Mouse (Mus musculus) intestine, embryonic 15.5 days (tissue): Measurements from ENCODE around the gene Cdc14b. TPM values are rescaled to one million over a fixed set of nuclear protein-coding genes. Genes with fewer than 3 reads are reported as not detected.

Experiments used
- ATAC-seq: fragments of 200-750 bp; cut with Nextera tagmentation; 2 replicates; pipeline ENCODE4 v1.8.0; 2017; ENCODE audit warnings: moderate TSS enrichment, moderate library complexity
- H3K27ac ChIP-seq: fragments of 300-500 bp; sonication (generic); 2 replicates; pipeline ENCODE4 v1.5.1; 2015; ENCODE audit warnings: mild to moderate bottlenecking, inconsistent platforms
- H3K27me3 ChIP-seq: fragments of 300-500 bp; sonication (generic); replicated peaks from 2 replicates; pipeline ENCODE4 v1.6.1; 2015; ENCODE audit warnings: inconsistent platforms
- H3K36me3 ChIP-seq: fragments of 300-500 bp; sonication (generic); 2 replicates; pipeline ENCODE4 v1.6.1; 2015; ENCODE audit warnings: inconsistent platforms
- H3K4me1 ChIP-seq: fragments of 300-500 bp; sonication (generic); replicated peaks from 2 replicates; pipeline ENCODE4 v1.6.1; 2015; ENCODE audit warnings: inconsistent platforms
- H3K4me2 ChIP-seq: fragments of 300-500 bp; sonication (generic); replicated peaks from 2 replicates; pipeline ENCODE4 v1.6.1; 2015; ENCODE audit warnings: mild to moderate bottlenecking, inconsistent platforms
- H3K4me3 ChIP-seq: fragments of 300-500 bp; sonication (generic); replicated peaks from 2 replicates; pipeline ENCODE4 v1.5.1; 2015; ENCODE audit warnings: inconsistent platforms
- H3K9ac ChIP-seq: fragments of 300-500 bp; sonication (generic); 2 replicates; pipeline ENCODE4 v1.6.1; 2015; ENCODE audit warnings: inconsistent platforms
- H3K9me3 ChIP-seq: fragments of 300-500 bp; sonication (generic); 2 replicates; pipeline ENCODE4 v1.6.1; 2016; ENCODE audit warnings: inconsistent platforms
- whole genome bisulfite sequencing: fragments of 180-500 bp; shearing (Covaris S2); methylation state at CpG from one replicate; pipeline ENCODE4 v1.1.7; 2015; 5-methylcytosine and 5-hydroxymethylcytosine counted together
- polyA plus RNA-seq: library from polyadenylated mRNA; unstranded; fragments of >200 nt; fragmentation: Nextera tagmentation; extraction: Ambion mirVana; gene quantifications from 2 replicates; pipeline ENCODE4 v1.2.1, GENCODE M21; 2015

Gene Cdc14b
- polyA plus RNA-seq, 1 experiment from 2014 or later, result 17.5 TPM

DNA sequence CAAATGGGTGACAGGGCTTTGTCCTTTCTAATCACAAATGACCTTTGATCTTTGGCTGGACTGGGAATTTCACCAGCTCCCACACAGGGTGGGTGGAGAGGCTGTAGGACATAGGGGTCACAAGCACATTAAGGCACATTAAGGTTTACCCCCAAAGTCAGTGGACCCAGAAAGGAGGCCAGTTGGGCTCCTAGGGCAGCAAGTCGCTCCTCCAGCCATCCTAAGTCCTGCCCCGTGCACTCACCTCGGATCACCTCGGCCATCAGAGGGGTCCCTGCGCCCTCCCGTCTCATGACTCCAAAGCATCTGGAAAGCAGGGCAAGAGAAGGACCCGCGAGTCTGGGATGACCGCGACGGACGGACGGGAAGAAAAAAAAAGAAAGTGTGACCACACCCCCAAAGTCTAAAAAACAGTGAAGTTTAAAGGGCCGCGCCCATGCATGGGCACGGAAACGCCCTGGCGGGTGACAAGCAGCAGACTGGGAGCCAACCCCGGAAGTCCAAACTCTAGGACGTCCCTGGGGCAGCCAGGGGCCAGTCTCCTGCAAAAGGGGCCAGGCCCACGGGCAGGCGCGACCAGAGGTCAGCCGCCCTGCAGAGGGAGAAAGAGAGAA lies 26.8 kb downstream of the Cdc14b start:
- no peaks in the 10 kb centered on the region for H3K9me3 ChIP-seq
- ATAC-seq, result peak; percentile 97
- peak overlapping the region; percentile 58 for H3K4me3 ChIP-seq
- H3K27me3 ChIP-seq, result no peaks in the 10 kb centered on the region
- no peaks in the 10 kb centered on the region for H3K36me3 ChIP-seq
- peak overlapping the region; percentile 19; the same call in 1 of the 2 replicates for H3K27ac ChIP-seq
- H3K4me1 ChIP-seq, result peaks cover 4% of the 10 kb centered on the region
- peak overlapping the region; percentile 90 for H3K4me2 ChIP-seq
- peak overlapping the region; percentile 67 for H3K9ac ChIP-seq
- 2% methylated on average over 24 of the region's 24 CpGs for WGBS

DNA sequence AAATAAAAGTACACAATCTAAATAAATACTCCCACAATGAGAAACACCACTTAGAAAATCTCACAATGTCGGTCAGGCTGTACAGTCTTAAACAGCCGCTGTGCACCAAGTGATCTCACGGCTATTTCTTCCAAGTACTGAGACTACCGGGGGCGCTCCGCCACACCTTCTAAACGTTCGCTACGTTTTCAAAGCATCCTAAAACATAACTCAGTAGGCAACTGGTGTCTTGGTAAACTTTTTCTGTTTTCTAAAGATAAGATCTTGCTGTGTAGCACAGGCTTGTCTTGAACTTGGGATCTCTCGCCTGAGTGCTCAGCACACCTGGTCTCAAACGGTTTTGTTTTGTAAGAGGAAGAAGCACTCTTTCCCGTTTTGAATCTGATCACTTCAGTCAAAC lies 29.0 kb downstream of the Cdc14b start:
- no peaks in the 10 kb centered on the region for H3K36me3 ChIP-seq
- no peak overlapping the region for H3K9ac ChIP-seq
- H3K4me1 ChIP-seq, result peaks cover 4% of the 10 kb centered on the region
- no peak for ATAC-seq
- 80% methylated on average over 12 of the region's 12 CpGs for WGBS
- H3K4me2 ChIP-seq, result no peak overlapping the region
- H3K27me3 ChIP-seq, result no peaks in the 10 kb centered on the region
- H3K4me3 ChIP-seq, result no peak overlapping the region
- H3K9me3 ChIP-seq, result no peaks in the 10 kb centered on the region
- H3K27ac ChIP-seq, result no peak overlapping the region

GRCm38 (mm10) chr13:64244685-64245261 lies 30.3 kb downstream of the Cdc14b start:
- H3K27ac ChIP-seq, result no peak overlapping the region
- peaks cover 4% of the 10 kb centered on the region for H3K4me1 ChIP-seq
- no peaks in the 10 kb centered on the region for H3K27me3 ChIP-seq
- no peaks in the 10 kb centered on the region for H3K9me3 ChIP-seq
- H3K36me3 ChIP-seq, result no peaks in the 10 kb centered on the region
- no peak overlapping the region for H3K9ac ChIP-seq
- no peak overlapping the region for H3K4me2 ChIP-seq
- H3K4me3 ChIP-seq, result no peak overlapping the region
- no peak for ATAC-seq
- 88% methylated on average over 4 of the region's 4 CpGs for WGBS

GRCm38 (mm10) chr13:64242721-64243120 lies 32.4 kb downstream of the Cdc14b start:
- no peak for ATAC-seq
- no peaks in the 10 kb centered on the region for H3K27me3 ChIP-seq
- no peak overlapping the region for H3K9ac ChIP-seq
- no peak overlapping the region for H3K27ac ChIP-seq
- no peak overlapping the region for H3K4me2 ChIP-seq
- H3K36me3 ChIP-seq, result no peaks in the 10 kb centered on the region
- H3K4me1 ChIP-seq, result no peaks in the 10 kb centered on the region
- no peaks in the 10 kb centered on the region for H3K9me3 ChIP-seq
- H3K4me3 ChIP-seq, result no peak overlapping the region

DNA sequence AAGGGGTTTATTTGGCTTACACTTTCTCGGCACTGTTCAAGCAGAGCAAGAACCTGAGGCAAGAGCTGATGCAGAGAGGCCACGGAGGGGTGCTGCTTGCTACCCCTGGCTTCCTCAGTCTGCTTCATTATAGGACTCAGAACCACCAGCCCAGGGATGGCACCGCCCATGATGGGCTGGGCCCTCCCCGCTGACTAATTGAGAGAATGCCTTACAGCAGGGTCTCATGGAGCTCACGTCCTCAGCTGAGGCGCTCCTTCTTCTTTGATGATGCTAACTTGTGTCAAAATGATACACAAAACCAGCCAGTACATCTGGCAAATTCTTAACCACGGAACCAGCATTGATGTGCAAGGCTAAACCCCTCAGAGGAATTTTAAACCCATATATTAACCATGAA lies 34.5 kb downstream of the Cdc14b start:
- no peaks in the 10 kb centered on the region for H3K36me3 ChIP-seq
- H3K4me2 ChIP-seq, result no peak overlapping the region
- H3K4me3 ChIP-seq, result no peak overlapping the region
- no peak overlapping the region for H3K27ac ChIP-seq
- no peaks in the 10 kb centered on the region for H3K9me3 ChIP-seq
- no peaks in the 10 kb centered on the region for H3K27me3 ChIP-seq
- no peak overlapping the region for H3K9ac ChIP-seq
- H3K4me1 ChIP-seq, result 0 out of 2 replicates have a peak, but pooled peaks cover 2% of the 10 kb centered on the region
- WGBS, result 72% methylated on average over 7 of the region's 7 CpGs
- ATAC-seq, result no peak

GRCm38 (mm10) chr13:64237681-64238157 lies 37.4 kb downstream of the Cdc14b start:
- Histone ChIP-seq H3K27me3 (no peaks in the 10 kb centered on the region), H3K9me3 (no peaks in the 10 kb centered on the region), H3K27ac (no peak overlapping the region), H3K36me3 (no peaks in the 10 kb centered on the region), H3K4me3 (no peak overlapping the region), H3K4me2 (no peak overlapping the region), H3K9ac (no peak overlapping the region), H3K4me1 (0 out of 2 replicates have a peak, but pooled peaks cover 6% of the 10 kb centered on the region)
- ATAC-seq, result no peak

DNA sequence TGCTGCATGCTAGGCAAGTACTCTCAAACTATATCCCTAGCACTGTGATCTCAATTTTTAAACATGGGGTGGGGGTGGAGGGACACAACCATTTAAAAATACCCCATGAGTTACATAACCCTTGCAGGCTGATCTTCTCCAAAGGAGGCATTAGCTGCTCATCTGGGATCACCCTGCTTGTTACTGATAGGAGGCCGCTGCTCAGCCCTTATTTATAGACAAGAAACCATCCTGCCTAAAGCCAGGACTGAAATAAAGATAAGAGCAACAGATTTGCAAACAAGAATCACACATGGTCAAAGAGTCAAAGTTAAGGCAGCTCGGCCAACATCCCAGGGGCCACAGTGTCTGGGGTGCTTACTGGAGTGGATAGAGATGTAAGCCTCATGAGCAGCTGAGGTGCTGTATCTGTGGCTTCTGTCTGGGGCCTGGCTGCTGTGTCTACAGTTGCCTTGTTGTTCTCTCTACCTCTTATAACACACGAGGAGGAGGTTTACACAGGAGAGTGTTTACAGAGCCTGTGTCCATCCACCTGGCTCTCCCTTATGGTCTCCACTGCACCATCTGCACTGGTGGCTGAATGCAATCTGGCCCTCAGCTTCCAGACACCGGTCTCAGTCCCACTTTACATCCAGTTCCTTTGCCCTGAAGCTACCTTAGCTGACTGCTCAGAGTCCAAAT lies 38.0 kb downstream of the Cdc14b start:
- 32% methylated on average over 4 of the region's 4 CpGs for WGBS
- Histone ChIP-seq H3K9me3 (no peaks in the 10 kb centered on the region), H3K27me3 (no peaks in the 10 kb centered on the region), H3K27ac (no peak overlapping the region), H3K4me3 (no peak overlapping the region), H3K4me1 (0 out of 2 replicates have a peak, but pooled peaks cover 6% of the 10 kb centered on the region), H3K4me2 (no peak overlapping the region), H3K9ac (no peak overlapping the region), H3K36me3 (no peaks in the 10 kb centered on the region)
- ATAC-seq, result peak; percentile 54; the same call in 1 of the 2 replicates

GRCm38 (mm10) chr13:64235777-64236176 lies 39.3 kb downstream of the Cdc14b start:
- Histone ChIP-seq H3K4me3 (no peak overlapping the region), H3K36me3 (no peaks in the 10 kb centered on the region), H3K9ac (no peak overlapping the region), H3K27me3 (no peaks in the 10 kb centered on the region), H3K4me2 (no peak overlapping the region), H3K27ac (no peak overlapping the region), H3K9me3 (no peaks in the 10 kb centered on the region), H3K4me1 (0 out of 2 replicates have a peak, but pooled peaks cover 6% of the 10 kb centered on the region)
- WGBS, result 68% methylated on average over 3 of the region's 3 CpGs
- ATAC-seq, result no peak

DNA sequence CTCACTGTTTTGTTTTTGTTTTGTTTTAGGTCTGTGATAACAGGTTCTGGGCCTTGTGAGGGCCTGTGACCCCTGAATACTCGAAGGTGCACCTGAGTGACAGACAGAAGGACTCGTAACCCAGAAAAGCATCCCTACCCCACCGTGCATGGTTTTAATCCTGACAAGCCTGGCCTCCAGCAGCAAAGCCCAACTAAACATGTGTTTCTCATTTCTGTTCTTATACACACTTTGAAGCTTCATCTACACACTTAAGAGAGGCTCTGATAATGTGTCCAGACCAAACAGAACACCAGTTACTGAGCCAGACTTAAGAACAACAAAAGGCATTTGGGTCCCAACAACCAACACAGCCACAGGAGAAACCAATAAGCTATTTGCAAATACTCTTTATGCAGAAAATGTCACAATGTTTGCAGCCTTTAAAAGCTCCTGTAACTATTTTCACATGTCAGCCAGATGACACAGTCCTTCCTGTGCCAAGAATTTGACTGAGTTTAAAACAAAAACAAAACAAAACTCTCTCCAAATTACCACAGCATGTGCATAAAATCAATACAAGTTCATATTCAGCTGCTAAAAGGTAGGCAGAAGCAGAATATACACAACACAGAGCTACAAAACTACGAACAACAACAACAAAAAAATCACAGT lies 39.9 kb downstream of the Cdc14b start:
- H3K4me2 ChIP-seq, result no peak overlapping the region
- H3K4me3 ChIP-seq, result no peak overlapping the region
- H3K27ac ChIP-seq, result no peak overlapping the region
- 0 out of 2 replicates have a peak, but pooled peaks cover 6% of the 10 kb centered on the region for H3K4me1 ChIP-seq
- WGBS, result 56% methylated on average over 4 of the region's 4 CpGs
- no peaks in the 10 kb centered on the region for H3K36me3 ChIP-seq
- H3K27me3 ChIP-seq, result no peaks in the 10 kb centered on the region
- H3K9me3 ChIP-seq, result no peaks in the 10 kb centered on the region
- no peak for ATAC-seq
- H3K9ac ChIP-seq, result no peak overlapping the region

- Histone ChIP-seq H3K27me3 (no peaks in the 10 kb centered on the region), H3K4me1 (0 out of 2 replicates have a peak, but pooled peaks cover 6% of the 10 kb centered on the region), H3K9me3 (no peaks in the 10 kb centered on the region), H3K4me2 (no peak overlapping the region), H3K4me3 (no peak overlapping the region), H3K27ac (no peak overlapping the region), H3K36me3 (no peaks in the 10 kb centered on the region), H3K9ac (no peak overlapping the region)
- whole genome bisulfite sequencing, result 68% methylated on average over 4 of the region's 4 CpGs
- ATAC-seq, result no peak
These were observed 42.0 kb downstream of the Cdc14b start for GRCm38 (mm10) chr13:64233139-64233538.

DNA sequence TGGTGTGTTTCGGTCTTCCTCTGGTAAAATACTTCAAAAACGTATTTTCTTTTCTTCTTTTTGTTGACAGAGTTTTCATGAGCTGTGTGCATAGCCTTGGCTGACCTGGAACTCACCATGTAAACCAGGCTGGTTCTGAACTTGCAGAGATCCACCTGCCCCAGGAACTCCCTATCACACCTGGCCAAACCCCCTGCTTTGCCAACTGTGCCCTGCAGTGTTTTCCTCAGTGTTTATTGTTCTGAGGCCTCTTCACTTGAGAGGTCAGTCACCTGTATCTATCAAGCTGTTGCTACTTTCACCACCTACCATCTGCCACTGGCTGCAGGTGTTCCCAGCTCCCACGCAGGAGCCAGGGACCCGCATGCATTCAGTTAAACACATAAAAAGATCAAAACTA lies 48.4 kb downstream of the Cdc14b start:
- no peak overlapping the region for H3K4me3 ChIP-seq
- ATAC-seq, result no peak
- H3K27me3 ChIP-seq, result no peaks in the 10 kb centered on the region
- H3K36me3 ChIP-seq, result no peaks in the 10 kb centered on the region
- H3K4me1 ChIP-seq, result no peaks in the 10 kb centered on the region
- no peak overlapping the region for H3K9ac ChIP-seq
- no peaks in the 10 kb centered on the region for H3K9me3 ChIP-seq
- 88% methylated on average over 4 of the region's 4 CpGs for WGBS
- H3K27ac ChIP-seq, result no peak overlapping the region
- H3K4me2 ChIP-seq, result no peak overlapping the region

GRCm38 (mm10) chr13:64225738-64226137 lies 49.4 kb downstream of the Cdc14b start:
- no peaks in the 10 kb centered on the region for H3K27me3 ChIP-seq
- no peaks in the 10 kb centered on the region for H3K4me1 ChIP-seq
- no peak overlapping the region for H3K9ac ChIP-seq
- no peak overlapping the region for H3K27ac ChIP-seq
- H3K9me3 ChIP-seq, result no peaks in the 10 kb centered on the region
- 77% methylated on average over 3 of the region's 3 CpGs for WGBS
- no peak overlapping the region for H3K4me3 ChIP-seq
- H3K4me2 ChIP-seq, result no peak overlapping the region
- H3K36me3 ChIP-seq, result no peaks in the 10 kb centered on the region
- ATAC-seq, result no peak
